Mouse (Mus musculus): ENCODE results near the gene Tesc.

DNA sequence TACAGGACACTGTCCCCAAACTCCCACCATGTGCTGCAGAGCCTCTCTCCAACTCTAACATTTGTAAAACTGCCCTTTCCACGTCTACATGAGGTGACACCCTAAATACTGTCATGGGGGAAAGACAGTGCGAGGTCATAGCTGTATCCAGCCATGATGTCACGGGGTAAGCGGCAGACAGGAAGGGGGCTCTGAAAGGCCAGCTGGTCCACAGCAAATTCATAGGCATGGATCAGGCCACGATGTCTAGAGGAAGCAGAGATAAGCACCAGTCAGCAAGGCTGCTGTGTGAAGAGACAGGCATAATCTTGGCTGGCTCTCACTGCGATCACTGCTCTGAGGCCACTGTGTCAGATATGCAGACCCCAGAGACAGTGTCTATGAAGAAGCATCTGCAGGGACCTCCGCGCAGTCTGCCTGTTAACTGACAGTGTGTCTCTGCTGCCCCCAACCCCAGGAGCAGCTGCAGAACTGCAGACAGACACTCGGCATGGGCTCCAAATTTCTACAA is 40.5 kb downstream of the Tesc start:
- TF ChIP-seq CTCF (IDR thresholded peaks at IDR 0.05; ENCODE audit: low read depth, low read length) (no peak; the same call in 1 of the 2 replicates), GATA1 (IDR thresholded peaks at IDR 0.05; ENCODE audit: borderline replicate concordance, low read length) (no peak), GATA2 (IDR thresholded peaks at IDR 0.05; ENCODE audit: borderline replicate concordance, low read depth, low read length) (no peak)
